19 mouse cellular contexts compared by ENCODE assay signal in the genomic region with DNA sequence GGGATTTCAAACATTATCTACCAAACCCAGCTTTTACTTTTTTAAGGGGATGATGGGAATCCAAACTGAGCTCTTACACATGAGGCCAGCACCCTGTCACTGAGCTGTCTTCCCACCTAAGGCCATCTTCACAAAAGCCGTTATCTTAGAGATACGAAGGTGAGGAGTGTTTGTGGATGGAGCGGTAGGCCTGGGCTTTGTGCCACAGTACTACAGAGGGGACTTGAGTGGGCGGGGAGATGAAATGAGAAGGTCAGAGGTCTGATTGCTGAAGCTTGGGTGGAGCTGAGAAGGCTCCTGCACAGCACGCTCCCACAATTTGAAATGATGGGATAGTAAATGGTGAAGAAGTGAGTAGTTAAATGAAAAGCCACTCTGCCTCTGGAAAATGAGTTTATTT. TPM values are rescaled to one million over a fixed set of nuclear protein-coding genes. Genes with fewer than 3 reads are reported as not detected.
DNase-seq lines count a peak whose midpoint lies in the region; ATAC-seq lines count a peak whose summit lies in the region.
"Had no signal": no experiment of that assay in that cellular context is flagged by ENCODE, and none has a peak within 500 bp of the region (broad histone marks: within the 10 kb centered on the region; RNA-seq: fewer than 3 reads in every experiment).

No protein-coding gene starts in this region.

- DNase-seq in heart, adult 18-20 months, result peak; percentile 14 to 16
- no peak for DNase-seq in heart, embryonic 10.5 days (ENCODE audit: low spot score)
- DNase-seq in midbrain, embryonic 11.5 days (ENCODE audit: low spot score, missing footprints), result peak; percentile 33
- no peak for DNase-seq in cerebellum, adult 9-10 months
- DNase-seq: adrenal gland, adult 2 months; adrenal gland, postnatal 10 days; adrenal gland, postnatal 25 days; cerebellum, adult 11 months; cerebellum, adult 18-20 months; cerebellum, adult 8-10 months; cerebellum, postnatal 10 days; cerebellum, postnatal 25 days had no signal

- ATAC-seq in heart, embryonic 16.5 days (replicated peaks; ENCODE audit: extremely low read depth, insufficient read depth, low FRiP score), result peak; percentile 67
- no peak for ATAC-seq in heart, embryonic 12.5 days (ENCODE audit: insufficient number of reproducible peaks, low FRiP score)
- no peak for ATAC-seq in midbrain, embryonic 11.5 days (ENCODE audit: low FRiP score)
- ATAC-seq in midbrain, embryonic 15.5 days (replicated peaks), result no peak
- ATAC-seq: forebrain, embryonic 13.5 days; forebrain, embryonic 15.5 days had no signal

- no peaks in the 10 kb centered on the region for H3K36me3 ChIP-seq in heart, embryonic 10.5 days
- no peaks in the 10 kb centered on the region for H3K36me3 ChIP-seq in heart, embryonic 16.5 days (ENCODE audit: control insufficient read depth, insufficient read depth)
- no peaks in the 10 kb centered on the region for H3K36me3 ChIP-seq in heart, embryonic 12.5 days
- no peaks in the 10 kb centered on the region for H3K36me3 ChIP-seq in midbrain, embryonic 11.5 days (ENCODE audit: control insufficient read depth, insufficient read depth, low read length)
- no peaks in the 10 kb centered on the region for H3K36me3 ChIP-seq in midbrain, embryonic 15.5 days (replicated peaks)
- H3K36me3 ChIP-seq: embryonic facial prominence, embryonic 10.5 days; embryonic facial prominence, embryonic 12.5 days; forebrain, embryonic 15.5 days had no signal

- no peaks in the 10 kb centered on the region for H3K27me3 ChIP-seq in heart, embryonic 10.5 days (ENCODE audit: insufficient read depth, poor library complexity, severe bottlenecking)
- H3K27me3 ChIP-seq in heart, embryonic 16.5 days (ENCODE audit: control insufficient read depth, insufficient read depth, low read length), result no peaks in the 10 kb centered on the region; the same call in 1 of the 2 replicates
- H3K27me3 ChIP-seq in heart, embryonic 12.5 days (replicated peaks), result no peaks in the 10 kb centered on the region
- no peaks in the 10 kb centered on the region for H3K27me3 ChIP-seq in midbrain, embryonic 11.5 days (ENCODE audit: control insufficient read depth, insufficient read depth, low read length)
- no peaks in the 10 kb centered on the region for H3K27me3 ChIP-seq in midbrain, embryonic 15.5 days (replicated peaks)
- H3K27me3 ChIP-seq: embryonic facial prominence, embryonic 12.5 days; forebrain, embryonic 13.5 days; forebrain, embryonic 15.5 days had no signal

- no peak overlapping the region for H3K4me2 ChIP-seq in heart, embryonic 16.5 days (ENCODE audit: low read depth, low read length)
- H3K4me2 ChIP-seq in heart, embryonic 12.5 days, result no peak overlapping the region
- H3K4me2 ChIP-seq in midbrain, embryonic 11.5 days, result no peak overlapping the region
- no peak overlapping the region for H3K4me2 ChIP-seq in midbrain, embryonic 15.5 days
- H3K4me2 ChIP-seq: embryonic facial prominence, embryonic 12.5 days; forebrain, embryonic 13.5 days; forebrain, embryonic 15.5 days had no signal

- 51% methylated on average over 5 of the region's 5 CpGs for WGBS in heart, embryonic 10.5 days
- WGBS in heart, embryonic 16.5 days, result 27% methylated on average over 5 of the region's 5 CpGs
- WGBS in heart, embryonic 12.5 days, result 40% methylated on average over 5 of the region's 5 CpGs
- WGBS in midbrain, embryonic 11.5 days, result 85% methylated on average over 5 of the region's 5 CpGs
- WGBS in midbrain, embryonic 15.5 days, result 73% methylated on average over 5 of the region's 5 CpGs

- H3K4me3 ChIP-seq in heart, embryonic 10.5 days, result no peak overlapping the region
- H3K4me3 ChIP-seq in heart, embryonic 16.5 days (ENCODE audit: low read length), result no peak overlapping the region
- H3K4me3 ChIP-seq in heart, embryonic 12.5 days, result no peak overlapping the region
- H3K4me3 ChIP-seq in midbrain, embryonic 11.5 days (ENCODE audit: low read depth, low read length), result no peak overlapping the region
- H3K4me3 ChIP-seq in midbrain, embryonic 15.5 days, result no peak overlapping the region
- H3K4me3 ChIP-seq: embryonic facial prominence, embryonic 10.5 days; embryonic facial prominence, embryonic 12.5 days; forebrain, embryonic 13.5 days; forebrain, embryonic 15.5 days had no signal

- H3K27ac ChIP-seq in heart, embryonic 10.5 days, result no peak overlapping the region
- H3K27ac ChIP-seq in heart, embryonic 16.5 days (ENCODE audit: low read length), result no peak overlapping the region
- H3K27ac ChIP-seq in heart, embryonic 12.5 days (ENCODE audit: poor library complexity, severe bottlenecking), result no peak overlapping the region
- H3K27ac ChIP-seq in midbrain, embryonic 11.5 days (ENCODE audit: low read depth, low read length), result no peak overlapping the region
- no peak overlapping the region for H3K27ac ChIP-seq in midbrain, embryonic 15.5 days
- H3K27ac ChIP-seq: embryonic facial prominence, embryonic 10.5 days; embryonic facial prominence, embryonic 12.5 days; forebrain, embryonic 13.5 days; forebrain, embryonic 15.5 days had no signal

- peaks cover 23% of the 10 kb centered on the region for H3K4me1 ChIP-seq in heart, embryonic 10.5 days
- peaks cover 16% of the 10 kb centered on the region for H3K4me1 ChIP-seq in heart, embryonic 16.5 days (ENCODE audit: control insufficient read depth, insufficient read depth, low read length)
- H3K4me1 ChIP-seq in heart, embryonic 12.5 days (replicated peaks), result peaks cover 19% of the 10 kb centered on the region
- H3K4me1 ChIP-seq in midbrain, embryonic 11.5 days (ENCODE audit: control insufficient read depth, insufficient read depth, low read length), result no peaks in the 10 kb centered on the region
- H3K4me1 ChIP-seq in midbrain, embryonic 15.5 days, result no peaks in the 10 kb centered on the region
- H3K4me1 ChIP-seq: embryonic facial prominence, embryonic 12.5 days; forebrain, embryonic 13.5 days; forebrain, embryonic 15.5 days had no signal

- no peak overlapping the region for H3K9ac ChIP-seq in heart, embryonic 16.5 days (ENCODE audit: low read length)
- no peak overlapping the region for H3K9ac ChIP-seq in heart, embryonic 12.5 days
- H3K9ac ChIP-seq in midbrain, embryonic 11.5 days (ENCODE audit: low read length), result no peak overlapping the region
- no peak overlapping the region for H3K9ac ChIP-seq in midbrain, embryonic 15.5 days
- H3K9ac ChIP-seq: embryonic facial prominence, embryonic 12.5 days; forebrain, embryonic 13.5 days; forebrain, embryonic 15.5 days had no signal

- H3K9me3 ChIP-seq in heart, embryonic 10.5 days, result no peaks in the 10 kb centered on the region
- no peaks in the 10 kb centered on the region for H3K9me3 ChIP-seq in heart, embryonic 16.5 days (replicated peaks; ENCODE audit: control insufficient read depth, low read length)
- H3K9me3 ChIP-seq in heart, embryonic 12.5 days (replicated peaks), result no peaks in the 10 kb centered on the region
- no peaks in the 10 kb centered on the region for H3K9me3 ChIP-seq in midbrain, embryonic 11.5 days (ENCODE audit: control insufficient read depth, low read length)
- no peaks in the 10 kb centered on the region for H3K9me3 ChIP-seq in midbrain, embryonic 15.5 days
- H3K9me3 ChIP-seq: embryonic facial prominence, embryonic 10.5 days; embryonic facial prominence, embryonic 12.5 days; forebrain, embryonic 13.5 days; forebrain, embryonic 15.5 days had no signal

RNA-seq across cellular contexts. Expression of a gene that starts 21.0 kb away (rescaled TPM):
- 10 to 100 TPM in 1 of 2 experiments, 1 to 10 TPM in 1; 8.1 to 10.3 TPM for total RNA-seq in heart, adult 18-20 months (2021)
- polyA plus RNA-seq in heart, embryonic 10.5 days (2016; fragmentation: Nextera tagmentation; extraction: Ambion mirVana), result 16.9 and 17.4 TPM in 2 replicates
- 20.4 and 23.2 TPM in 2 replicates for polyA plus RNA-seq in heart, embryonic 16.5 days (2015; fragmentation: Nextera tagmentation; extraction: Ambion mirVana)
- polyA plus RNA-seq in heart, embryonic 12.5 days (2016; fragmentation: Nextera tagmentation; extraction: Ambion mirVana), result 21.6 and 23.3 TPM in 2 replicates
- 15.1 and 16.9 TPM in 2 replicates for polyA plus RNA-seq in midbrain, embryonic 11.5 days (2014; fragmentation: Nextera tagmentation; extraction: Ambion mirVana)
- polyA plus RNA-seq in midbrain, embryonic 15.5 days (2015; fragmentation: Nextera tagmentation; extraction: Ambion mirVana), result 11.8 and 12.0 TPM in 2 replicates

Comparison
In these comparisons a context has a peak if more than half of its experiments do, and no peak if none do; other contexts are left out.
1. DNase-seq: peak in heart, adult 18-20 months (2 of 2) and midbrain, embryonic 11.5 days (single experiment); none in heart, embryonic 10.5 days (single experiment) and cerebellum, adult 9-10 months (single experiment).